ENCODE assay signal across 8 mouse cellular contexts in the genomic region with DNA sequence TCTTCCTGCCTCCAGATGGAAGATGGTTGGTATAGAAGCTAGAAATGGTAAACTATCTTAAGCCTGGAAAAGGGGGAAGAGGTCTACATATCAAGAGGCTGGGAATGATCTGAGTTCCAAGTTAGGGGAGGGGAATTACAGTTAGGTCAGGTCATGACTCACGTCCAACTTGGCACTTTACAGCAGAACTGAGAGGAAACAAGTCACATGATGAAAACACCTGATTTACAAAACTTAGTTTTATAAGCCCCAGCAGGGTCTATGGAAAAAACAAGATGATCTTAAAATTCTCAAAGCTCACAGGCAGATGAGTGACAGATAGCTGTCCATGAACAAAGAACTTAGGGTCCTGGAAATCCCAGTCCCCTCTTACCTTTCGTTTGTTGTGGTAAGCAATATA. TPM values are rescaled to one million over a fixed set of nuclear protein-coding genes. Genes with fewer than 3 reads are reported as not detected.
DNase-seq lines count a peak whose midpoint lies in the region; ATAC-seq and TF ChIP-seq lines count a peak whose summit lies in the region.
"Had no signal": no experiment of that assay in that cellular context is flagged by ENCODE, and none has a peak within 500 bp of the region (broad histone marks: within the 10 kb centered on the region; RNA-seq: fewer than 3 reads in every experiment).

No protein-coding gene starts in this region.

- intact Hi-C loops in left cerebral cortex, postnatal 4 days (cut with DNase I): no loop called here

- no peaks in the 10 kb centered on the region for H3K9me3 ChIP-seq in lung, embryonic 16.5 days (ENCODE audit: control insufficient read depth, low read length)
- H3K9me3 ChIP-seq in limb, embryonic 13.5 days: no peaks in the 10 kb centered on the region
- no peaks in the 10 kb centered on the region for H3K9me3 ChIP-seq in stomach, embryonic 15.5 days

- no peak for TF ChIP-seq POLR2A in embryonic fibroblast, embryonic 13.5 days (IDR thresholded peaks at IDR 0.05; ENCODE audit: low read depth, low read length)

- DNase-seq in lung, adult 18-20 months: no peak
- DNase-seq in cerebellum, adult 9-11 months: no peak
- DNase-seq in left cerebral cortex, postnatal 4 days: no peak
- DNase-seq: cerebellum, adult 11 months had no signal

- H3K4me3 ChIP-seq in lung, embryonic 16.5 days (ENCODE audit: low read length): peak overlapping the region; percentile 76
- peak overlapping the region; percentile 96 for H3K4me3 ChIP-seq in embryonic fibroblast, embryonic 13.5 days (ENCODE audit: insufficient read depth, low read length)
- peak overlapping the region; percentile 84 for H3K4me3 ChIP-seq in limb, embryonic 13.5 days
- peak overlapping the region; percentile 73 for H3K4me3 ChIP-seq in stomach, embryonic 15.5 days (replicated peaks)

- peaks cover 18% of the 10 kb centered on the region for H3K36me3 ChIP-seq in lung, embryonic 16.5 days (ENCODE audit: control insufficient read depth, insufficient read depth, low read length)
- H3K36me3 ChIP-seq in limb, embryonic 13.5 days: peaks cover 38% of the 10 kb centered on the region
- H3K36me3 ChIP-seq in stomach, embryonic 15.5 days: peaks cover 15% of the 10 kb centered on the region; the same call in 1 of the 2 replicates

- no peak for TF ChIP-seq CTCF in embryonic fibroblast, embryonic 13.5 days (IDR thresholded peaks at IDR 0.05; ENCODE audit: borderline replicate concordance, insufficient read depth, low read length)

- no peaks in the 10 kb centered on the region for H3K27me3 ChIP-seq in lung, embryonic 16.5 days (ENCODE audit: control insufficient read depth, insufficient read depth, low read depth, low read length)
- H3K27me3 ChIP-seq in limb, embryonic 13.5 days: no peaks in the 10 kb centered on the region
- H3K27me3 ChIP-seq in stomach, embryonic 15.5 days (replicated peaks): no peaks in the 10 kb centered on the region

- ATAC-seq in lung, embryonic 16.5 days (ENCODE audit: low read depth): no peak
- ATAC-seq in limb, embryonic 13.5 days (ENCODE audit: low FRiP score, low read depth): no peak
- ATAC-seq in stomach, embryonic 15.5 days (ENCODE audit: insufficient read depth, low FRiP score, low read depth): no peak

- H3K4me1 ChIP-seq in lung, embryonic 16.5 days (replicated peaks; ENCODE audit: control insufficient read depth, insufficient read depth, low read length): peaks cover 31% of the 10 kb centered on the region
- H3K4me1 ChIP-seq in embryonic fibroblast, embryonic 13.5 days (ENCODE audit: control insufficient read depth, insufficient read depth, low read length): peaks cover 4% of the 10 kb centered on the region; the same call in 1 of the 2 replicates
- peaks cover 33% of the 10 kb centered on the region for H3K4me1 ChIP-seq in limb, embryonic 13.5 days
- H3K4me1 ChIP-seq in stomach, embryonic 15.5 days: peaks cover 19% of the 10 kb centered on the region

- WGBS in lung, embryonic 16.5 days: 47% methylated on average over 2 of the region's 2 CpGs
- WGBS in limb, embryonic 13.5 days: 67% methylated on average over 2 of the region's 2 CpGs
- WGBS in stomach, embryonic 15.5 days: 51% methylated on average over 2 of the region's 2 CpGs

- peak overlapping the region; percentile 71 for H3K9ac ChIP-seq in lung, embryonic 16.5 days (ENCODE audit: low read length)
- peak overlapping the region; percentile 84 for H3K9ac ChIP-seq in limb, embryonic 13.5 days
- H3K9ac ChIP-seq in stomach, embryonic 15.5 days: 0 out of 2 replicates have a peak overlapping the region, but pooled peaks have one; percentile 56

- no peak overlapping the region for H3K27ac ChIP-seq in lung, embryonic 16.5 days (ENCODE audit: low read length)
- no peak overlapping the region for H3K27ac ChIP-seq in embryonic fibroblast, embryonic 13.5 days (ENCODE audit: insufficient read depth, low read length)
- no peak overlapping the region for H3K27ac ChIP-seq in limb, embryonic 13.5 days
- H3K27ac ChIP-seq in stomach, embryonic 15.5 days: no peak overlapping the region

- peak overlapping the region; percentile 83 for H3K4me2 ChIP-seq in lung, embryonic 16.5 days (ENCODE audit: low read depth, low read length)
- peak overlapping the region; percentile 97 for H3K4me2 ChIP-seq in limb, embryonic 13.5 days (replicated peaks)
- peak overlapping the region; percentile 90 for H3K4me2 ChIP-seq in stomach, embryonic 15.5 days

RNA-seq across cellular contexts. Expression of a gene that starts 1.6 kb away (rescaled TPM):
- 45.6 and 46.8 TPM in 2 replicates for polyA plus RNA-seq in lung, embryonic 16.5 days (2015; fragmentation: Nextera tagmentation; extraction: Ambion mirVana)
- polyA plus RNA-seq in embryonic fibroblast, embryonic 13.5 days (2011; ENCODE audit: insufficient read length, low read depth, missing spikeins): 50.0 and 52.7 TPM in 2 replicates
- 22.0 and 23.0 TPM in 2 replicates for polyA plus RNA-seq in limb, embryonic 13.5 days (2015; fragmentation: Nextera tagmentation; extraction: Ambion mirVana)
- polyA plus RNA-seq in stomach, embryonic 15.5 days (2015; fragmentation: Nextera tagmentation; extraction: Ambion mirVana): 34.0 and 38.4 TPM in 2 replicates
- total RNA-seq in left cerebral cortex, postnatal 4 days (2021): 10 to 100 TPM; 29.7 to 30.3 TPM

RNA-seq across cellular contexts. Expression of a gene that starts 16.9 kb away (rescaled TPM):
- 18.6 and 20.1 TPM in 2 replicates for polyA plus RNA-seq in lung, embryonic 16.5 days (2015; fragmentation: Nextera tagmentation; extraction: Ambion mirVana)
- 11.0 and 12.3 TPM in 2 replicates for polyA plus RNA-seq in embryonic fibroblast, embryonic 13.5 days (2011; ENCODE audit: insufficient read length, low read depth, missing spikeins)
- polyA plus RNA-seq in limb, embryonic 13.5 days (2015; fragmentation: Nextera tagmentation; extraction: Ambion mirVana): 15.1 and 17.9 TPM in 2 replicates
- 21.5 and 22.3 TPM in 2 replicates for polyA plus RNA-seq in stomach, embryonic 15.5 days (2015; fragmentation: Nextera tagmentation; extraction: Ambion mirVana)
- total RNA-seq in left cerebral cortex, postnatal 4 days (2021): 10 to 100 TPM; 16.3 to 20.3 TPM

RNA-seq across cellular contexts. Expression of a gene that starts 16.9 kb away (rescaled TPM):
- 17.5 and 20.0 TPM in 2 replicates for polyA plus RNA-seq in lung, embryonic 16.5 days (2015; fragmentation: Nextera tagmentation; extraction: Ambion mirVana)
- 8.1 and 8.8 TPM in 2 replicates for polyA plus RNA-seq in embryonic fibroblast, embryonic 13.5 days (2011; ENCODE audit: insufficient read length, low read depth, missing spikeins)
- 15.3 and 16.7 TPM in 2 replicates for polyA plus RNA-seq in limb, embryonic 13.5 days (2015; fragmentation: Nextera tagmentation; extraction: Ambion mirVana)
- polyA plus RNA-seq in stomach, embryonic 15.5 days (2015; fragmentation: Nextera tagmentation; extraction: Ambion mirVana): 13.7 and 15.9 TPM in 2 replicates
- 10 to 100 TPM; 11.9 to 12.1 TPM for total RNA-seq in left cerebral cortex, postnatal 4 days (2021)
